Mouse (Mus musculus) midbrain, embryonic 11.5 days (tissue): ENCODE data around the gene Sfmbt1. TPM values are rescaled to one million over a fixed set of nuclear protein-coding genes. Genes with fewer than 3 reads are reported as not detected.
A peak's percentile ranks its signal among the peaks of the same experiment; 100 is the strongest.

Source experiments
- ATAC-seq: fragments of 200-750 bp; cut with Nextera tagmentation; 2 replicates; pipeline ENCODE4 v1.8.0; 2017; ENCODE audit warnings: moderate TSS enrichment, moderate library complexity; ENCODE audit not compliant: low FRiP score
- DNase-seq: peaks from one replicate; pipeline ENCODE4 v3.0.0; 2015; ENCODE audit warnings: low spot score; ENCODE audit errors: missing footprints
- H3K27ac ChIP-seq: fragments of 300-500 bp; sonication (generic); 2 replicates; pipeline ENCODE4 v1.5.1; 2014; ENCODE audit warnings: low read depth, low read length
- H3K27me3 ChIP-seq: fragments of 300-500 bp; sonication (generic); 2 replicates; pipeline ENCODE4 v1.6.1; 2014; ENCODE audit warnings: mild to moderate bottlenecking, low read length, moderate library complexity, mixed read lengths; ENCODE audit not compliant: control insufficient read depth, insufficient read depth
- H3K36me3 ChIP-seq: fragments of 300-500 bp; sonication (generic); 2 replicates; pipeline ENCODE4 v1.6.1; 2014; ENCODE audit warnings: mild to moderate bottlenecking, low read length, moderate library complexity, mixed read lengths; ENCODE audit not compliant: control insufficient read depth, insufficient read depth
- H3K4me1 ChIP-seq: fragments of 300-500 bp; sonication (generic); 2 replicates; pipeline ENCODE4 v1.6.1; 2014; ENCODE audit warnings: low read length; ENCODE audit not compliant: control insufficient read depth, insufficient read depth
- H3K4me2 ChIP-seq: fragments of 300-500 bp; sonication (generic); 2 replicates; pipeline ENCODE4 v1.6.1; 2014; ENCODE audit warnings: mild to moderate bottlenecking, moderate library complexity
- H3K4me3 ChIP-seq: fragments of 300-500 bp; sonication (generic); 2 replicates; pipeline ENCODE4 v1.5.1; 2014; ENCODE audit warnings: low read depth, low read length
- H3K9ac ChIP-seq: fragments of 300-500 bp; sonication (generic); 2 replicates; pipeline ENCODE4 v1.6.1; 2014; ENCODE audit warnings: low read length
- H3K9me3 ChIP-seq: fragments of 300-500 bp; sonication (generic); 2 replicates; pipeline ENCODE4 v1.6.1; 2016; ENCODE audit warnings: low read length; ENCODE audit not compliant: control insufficient read depth
- WGBS: fragments of 180-500 bp; shearing (Covaris S2); extraction: QIAGEN DNeasy Blood & Tissue Kit; methylation state at CpG from one replicate; pipeline ENCODE4 v1.1.7; 2014; 5-methylcytosine and 5-hydroxymethylcytosine counted together
- polyA plus RNA-seq: library from polyadenylated mRNA; unstranded; fragments of >200 nt; fragmentation: Nextera tagmentation; extraction: Ambion mirVana; gene quantifications from 2 replicates; pipeline ENCODE4 v1.2.1, GENCODE M21; 2014

Sfmbt1 gene
- polyA plus RNA-seq, 1 experiment from 2014 or later: 24.5 TPM

DNA sequence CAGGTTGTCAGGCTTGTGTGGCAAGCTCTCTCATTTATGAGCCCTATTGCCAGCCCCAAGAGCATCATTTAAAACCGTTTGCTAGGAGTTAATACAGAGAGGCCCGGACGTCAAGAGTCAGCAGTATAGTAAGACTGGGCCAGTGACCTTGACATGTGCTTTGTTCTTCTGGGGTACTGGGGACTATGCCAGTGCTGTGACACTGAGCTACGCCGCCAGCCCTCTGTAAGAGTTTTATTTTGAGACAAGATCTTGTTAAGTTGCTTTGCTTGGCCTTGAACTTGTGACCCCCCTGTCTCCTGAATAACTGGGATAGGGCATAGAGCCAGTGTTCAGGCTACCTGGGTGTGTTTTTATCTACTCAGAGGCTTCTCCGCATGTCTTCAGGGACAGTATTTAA lies 22.2 kb upstream of the Sfmbt1 start:
- Histone ChIP-seq H3K4me3 (no peak overlapping the region), H3K4me2 (no peak overlapping the region), H3K36me3 (peaks cover 2% of the 10 kb centered on the region; the same call in 1 of the 2 replicates), H3K9me3 (no peaks in the 10 kb centered on the region), H3K9ac (no peak overlapping the region), H3K4me1 (no peaks in the 10 kb centered on the region), H3K27ac (no peak overlapping the region), H3K27me3 (no peaks in the 10 kb centered on the region)
- no peak for ATAC-seq
- no peak for DNase-seq
- WGBS: 90% methylated on average over 6 of the region's 6 CpGs

DNA sequence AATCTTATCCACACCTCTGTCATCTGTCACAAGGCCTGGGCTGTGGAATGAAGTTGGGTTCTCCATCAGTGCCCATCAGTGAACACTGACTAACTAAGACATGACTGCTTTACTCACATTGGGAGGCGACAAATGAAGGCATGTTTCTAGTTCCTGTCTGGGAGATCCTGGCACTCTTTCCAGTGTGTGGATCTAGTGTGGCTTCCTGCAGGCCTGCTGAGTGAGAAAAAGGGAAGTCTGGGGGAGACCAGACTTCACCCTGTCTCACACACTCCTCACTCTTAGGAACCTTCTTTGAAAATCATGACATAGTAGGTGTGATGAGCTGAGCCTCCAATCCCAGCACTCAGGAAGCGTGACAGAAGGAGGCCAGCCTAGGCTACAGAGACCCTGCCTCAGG lies 19.9 kb upstream of the Sfmbt1 start:
- H3K27ac ChIP-seq: no peak overlapping the region
- no peak overlapping the region for H3K9ac ChIP-seq
- peaks cover 3% of the 10 kb centered on the region; the same call in 1 of the 2 replicates for H3K4me1 ChIP-seq
- ATAC-seq: no peak
- DNase-seq: no peak
- H3K36me3 ChIP-seq: peaks cover 2% of the 10 kb centered on the region; the same call in 1 of the 2 replicates
- WGBS: 88% methylated on average over 2 of the region's 2 CpGs
- H3K4me3 ChIP-seq: no peak overlapping the region
- H3K4me2 ChIP-seq: no peak overlapping the region
- H3K27me3 ChIP-seq: no peaks in the 10 kb centered on the region
- no peaks in the 10 kb centered on the region for H3K9me3 ChIP-seq

DNA sequence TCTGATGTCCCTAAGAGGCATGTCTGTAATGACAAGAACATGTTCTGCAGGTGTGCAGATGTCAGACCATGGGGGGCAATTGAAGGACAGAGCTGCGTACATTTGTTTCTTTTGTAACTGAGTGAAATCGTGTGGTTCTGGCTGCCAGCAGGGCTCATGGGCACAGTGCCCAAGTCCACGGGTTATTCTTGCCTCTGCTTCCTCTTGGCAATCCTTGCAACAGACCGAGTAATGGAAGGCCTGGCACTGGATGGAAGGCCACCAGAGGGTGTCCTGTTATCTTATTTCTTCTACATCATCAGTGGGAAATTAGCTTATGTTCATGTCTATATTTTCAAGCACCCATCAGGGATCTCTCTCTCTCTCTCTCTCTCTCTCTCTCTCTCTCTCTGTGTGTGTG lies 19.0 kb upstream of the Sfmbt1 start:
- H3K36me3 ChIP-seq: no peaks in the 10 kb centered on the region
- no peak overlapping the region for H3K4me2 ChIP-seq
- no peak overlapping the region for H3K9ac ChIP-seq
- ATAC-seq (no peak), DNase-seq (no peak)
- peaks cover 3% of the 10 kb centered on the region; the same call in 1 of the 2 replicates for H3K4me1 ChIP-seq
- WGBS: 89% methylated on average over 4 of the region's 4 CpGs
- no peak overlapping the region for H3K4me3 ChIP-seq
- H3K27ac ChIP-seq: no peak overlapping the region
- no peaks in the 10 kb centered on the region for H3K9me3 ChIP-seq
- H3K27me3 ChIP-seq: no peaks in the 10 kb centered on the region

DNA sequence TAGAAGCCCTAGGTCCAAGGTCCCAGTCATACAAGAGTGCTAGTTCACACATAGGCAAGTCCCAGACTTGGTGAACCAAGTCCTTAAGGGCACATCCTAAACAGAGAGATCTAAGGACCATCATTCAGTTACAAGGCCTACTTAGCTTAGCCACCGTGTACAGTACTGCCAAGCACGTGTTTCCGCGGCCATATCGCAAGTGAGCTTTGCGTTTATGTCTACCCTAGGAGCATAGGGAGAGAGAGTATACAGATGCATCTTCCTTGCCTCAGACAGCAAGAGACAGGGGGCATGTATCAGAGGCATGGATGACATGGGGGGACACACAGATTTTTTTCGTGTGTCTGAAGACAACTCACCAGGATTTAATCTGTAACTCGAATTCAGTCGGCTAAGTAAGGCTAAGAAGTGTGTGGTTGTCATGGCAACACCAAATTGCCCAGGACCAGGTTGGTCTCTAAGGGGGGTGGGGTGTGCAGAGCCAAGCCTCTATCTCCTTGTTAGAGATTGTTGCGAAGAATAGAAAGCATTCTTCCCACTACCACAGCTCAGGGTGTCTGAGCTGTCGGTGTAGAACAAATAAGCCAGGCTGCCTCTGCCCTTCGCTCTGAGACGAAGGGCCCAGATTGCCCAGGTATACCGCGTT lies 17.1 kb upstream of the Sfmbt1 start:
- no peaks in the 10 kb centered on the region for H3K9me3 ChIP-seq
- H3K36me3 ChIP-seq: no peaks in the 10 kb centered on the region
- H3K4me1 ChIP-seq: peaks cover 3% of the 10 kb centered on the region; the same call in 1 of the 2 replicates
- no peak for DNase-seq
- H3K4me3 ChIP-seq: no peak overlapping the region
- no peak overlapping the region for H3K4me2 ChIP-seq
- no peak overlapping the region for H3K27ac ChIP-seq
- no peak for ATAC-seq
- no peak overlapping the region for H3K9ac ChIP-seq
- 69% methylated on average over 15 of the region's 15 CpGs for WGBS
- H3K27me3 ChIP-seq: no peaks in the 10 kb centered on the region

DNA sequence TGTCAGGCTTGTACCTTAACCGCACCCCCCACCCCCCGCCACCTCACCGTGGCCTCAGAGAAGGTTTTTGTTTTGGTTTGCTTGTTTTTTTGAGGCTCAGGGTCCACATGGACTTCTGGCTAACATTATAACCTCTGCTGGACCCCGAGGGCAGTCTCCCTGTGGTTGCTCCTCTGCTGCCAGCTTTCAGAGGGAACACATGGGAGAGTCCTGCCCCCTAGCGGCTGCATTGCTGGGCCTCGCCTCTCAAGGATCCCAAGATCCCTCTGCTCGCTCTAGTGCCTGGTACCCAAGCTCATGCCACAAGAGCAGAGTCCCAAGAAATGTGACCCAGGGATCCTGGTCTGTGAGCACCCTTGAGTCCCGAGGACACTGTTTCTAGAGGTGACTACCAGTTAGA lies 15.0 kb upstream of the Sfmbt1 start:
- no peak overlapping the region for H3K4me3 ChIP-seq
- no peak overlapping the region for H3K4me2 ChIP-seq
- no peaks in the 10 kb centered on the region for H3K9me3 ChIP-seq
- H3K9ac ChIP-seq: no peak overlapping the region
- H3K36me3 ChIP-seq: no peaks in the 10 kb centered on the region
- H3K27me3 ChIP-seq: no peaks in the 10 kb centered on the region
- H3K4me1 ChIP-seq: peaks cover 3% of the 10 kb centered on the region; the same call in 1 of the 2 replicates
- peak; percentile 95 for DNase-seq
- WGBS: 31% methylated on average over 8 of the region's 8 CpGs
- H3K27ac ChIP-seq: no peak overlapping the region
- peak; percentile 30; the same call in 1 of the 2 replicates for ATAC-seq

DNA sequence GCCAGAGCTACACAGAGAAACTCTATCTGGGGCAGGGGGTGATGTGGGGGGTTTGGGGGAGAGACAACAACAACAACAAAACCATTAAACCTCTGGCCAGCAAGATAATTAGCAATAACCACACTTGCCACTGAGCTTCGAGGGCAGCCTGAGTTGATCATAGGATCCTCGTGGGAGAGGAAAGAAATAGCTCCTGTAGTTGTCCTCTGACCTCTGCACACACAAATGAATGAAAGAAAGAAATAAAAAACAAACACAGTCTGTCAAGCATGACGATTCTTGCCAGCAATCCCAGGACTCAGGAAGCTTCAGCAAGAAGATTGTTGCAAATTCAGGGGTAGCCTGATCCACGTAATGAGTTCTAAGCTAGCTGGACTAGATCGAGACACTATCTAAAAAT lies 12.1 kb upstream of the Sfmbt1 start:
- H3K27ac ChIP-seq: no peak overlapping the region
- H3K9ac ChIP-seq: no peak overlapping the region
- peaks cover 3% of the 10 kb centered on the region; the same call in 1 of the 2 replicates for H3K4me1 ChIP-seq
- no peaks in the 10 kb centered on the region for H3K27me3 ChIP-seq
- H3K36me3 ChIP-seq: no peaks in the 10 kb centered on the region
- no peak overlapping the region for H3K4me2 ChIP-seq
- 41% methylated on average over 5 of the region's 5 CpGs for WGBS
- no peaks in the 10 kb centered on the region for H3K9me3 ChIP-seq
- no peak overlapping the region for H3K4me3 ChIP-seq
- ATAC-seq (no peak), DNase-seq (no peak)

DNA sequence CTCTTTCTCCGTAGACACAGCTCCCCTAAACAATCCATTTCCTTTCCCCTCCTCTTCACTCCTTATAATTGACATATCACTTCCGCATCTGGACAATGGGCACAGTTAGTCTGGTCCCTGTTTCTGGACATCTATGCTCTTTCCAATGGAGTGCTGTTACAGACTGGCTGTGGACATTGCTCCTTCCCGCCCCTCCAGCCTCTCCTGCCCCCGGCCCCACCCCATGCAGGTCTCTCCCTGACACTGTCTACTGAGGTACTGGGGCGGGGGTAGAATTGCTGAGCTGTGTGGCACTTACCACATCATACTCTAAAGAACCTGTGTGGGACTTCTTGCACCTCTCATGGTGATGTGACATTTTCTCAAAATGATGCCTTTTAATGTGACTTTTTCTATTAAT lies 11.6 kb upstream of the Sfmbt1 start:
- H3K4me3 ChIP-seq: no peak overlapping the region
- no peaks in the 10 kb centered on the region for H3K27me3 ChIP-seq
- no peak overlapping the region for H3K4me2 ChIP-seq
- DNase-seq (no peak), ATAC-seq (no peak)
- no peaks in the 10 kb centered on the region for H3K9me3 ChIP-seq
- 89% methylated on average over 5 of the region's 5 CpGs for WGBS
- no peak overlapping the region for H3K27ac ChIP-seq
- no peaks in the 10 kb centered on the region for H3K36me3 ChIP-seq
- no peak overlapping the region for H3K9ac ChIP-seq
- no peaks in the 10 kb centered on the region for H3K4me1 ChIP-seq

DNA sequence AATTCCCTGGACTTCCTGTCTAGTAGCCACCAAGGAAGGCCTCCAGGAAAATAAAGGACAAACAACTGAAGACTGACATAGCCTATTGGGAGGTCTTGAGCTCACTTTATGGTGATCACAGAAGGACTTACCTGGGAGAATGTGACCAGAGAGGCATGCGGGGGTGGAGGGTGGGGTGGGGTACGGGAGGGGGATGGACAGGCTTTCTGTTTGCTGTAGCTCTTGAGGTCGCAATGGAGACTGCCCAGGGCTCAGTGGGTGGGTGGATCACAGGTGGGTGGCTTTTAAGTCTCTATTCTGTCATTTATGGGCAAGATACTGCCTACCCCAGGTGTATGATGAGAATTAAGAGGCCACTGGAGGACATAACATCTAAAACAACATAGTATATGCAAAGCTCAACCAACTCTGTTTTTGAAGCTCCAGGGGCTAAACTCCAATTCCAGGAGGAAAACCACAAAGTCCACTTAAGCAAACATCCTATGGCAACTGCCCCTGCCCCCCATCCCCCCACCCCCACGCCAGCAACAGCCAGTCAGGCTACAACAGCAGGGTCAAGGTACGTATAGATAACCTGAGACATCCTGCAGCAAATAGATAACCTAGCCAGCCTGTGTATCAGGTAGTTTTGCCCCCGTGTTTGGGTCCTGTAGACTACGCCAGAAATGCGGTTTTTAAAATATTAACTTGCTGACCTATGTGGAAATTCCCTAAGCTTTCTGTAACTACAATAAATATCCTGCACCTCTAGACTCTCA lies 10.4 kb upstream of the Sfmbt1 start:
- no peak for DNase-seq
- Histone ChIP-seq H3K27ac (no peak overlapping the region), H3K9me3 (no peaks in the 10 kb centered on the region), H3K4me2 (no peak overlapping the region), H3K27me3 (no peaks in the 10 kb centered on the region), H3K4me3 (no peak overlapping the region), H3K4me1 (no peaks in the 10 kb centered on the region), H3K9ac (no peak overlapping the region), H3K36me3 (no peaks in the 10 kb centered on the region)
- 79% methylated on average over 8 of the region's 8 CpGs for WGBS
- no peak for ATAC-seq

DNA sequence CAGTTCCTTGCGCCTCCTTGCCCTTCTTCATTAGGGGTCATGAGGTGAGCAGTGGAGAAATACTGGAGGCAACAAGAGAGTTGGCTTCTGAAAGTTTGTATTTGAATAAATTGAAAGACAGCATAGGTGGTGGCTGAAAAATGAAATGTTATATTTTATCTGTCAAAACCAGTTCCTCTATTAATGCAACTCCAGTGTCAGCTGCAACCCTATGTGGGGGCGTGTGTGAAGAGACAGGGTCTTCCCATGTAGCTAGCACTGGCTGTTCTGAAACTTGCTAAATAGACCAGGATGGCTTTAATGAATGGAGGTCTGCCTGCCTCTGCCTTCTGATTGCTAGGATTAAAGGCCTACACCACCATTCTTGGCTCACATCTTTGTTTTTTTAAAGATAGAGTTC lies 2.8 kb upstream of the Sfmbt1 start:
- H3K36me3 ChIP-seq: no peaks in the 10 kb centered on the region
- no peak for DNase-seq
- no peak overlapping the region for H3K9ac ChIP-seq
- peaks cover 8% of the 10 kb centered on the region for H3K27me3 ChIP-seq
- 87% methylated on average over 2 of the region's 2 CpGs for WGBS
- H3K4me3 ChIP-seq: no peak overlapping the region
- H3K4me1 ChIP-seq: peaks cover under 1% of the 10 kb centered on the region
- ATAC-seq: no peak
- H3K9me3 ChIP-seq: no peaks in the 10 kb centered on the region
- no peak overlapping the region for H3K4me2 ChIP-seq
- H3K27ac ChIP-seq: no peak overlapping the region
